Mouse (Mus musculus) hindbrain, embryonic 14.5 days (tissue): ENCODE results near the gene Lztr1. TPM values are rescaled to one million over a fixed set of nuclear protein-coding genes. Genes with fewer than 3 reads are reported as not detected.
A peak's percentile ranks its signal among the peaks of the same experiment; 100 is the strongest.
"Not testable (repeated sequence)": the region's sequence is repeated elsewhere in the genome, so short reads cannot be mapped to it uniquely, and the experiment has no call there.

ENCODE experiments used
- ATAC-seq: fragments of 200-750 bp; cut with Nextera tagmentation; 2 replicates; pipeline ENCODE4 v1.8.0; 2017; ENCODE audit warnings: moderate number of reproducible peaks, mild to moderate bottlenecking, moderate TSS enrichment, moderate library complexity; ENCODE audit not compliant: low FRiP score
- DNase-seq: peaks from one replicate; pipeline ENCODE4 v3.0.0-alpha.2; 2015; ENCODE audit warnings: low spot score
- H3K27ac ChIP-seq: fragments of 300-500 bp; sonication (generic); 2 replicates; pipeline ENCODE4 v1.5.1; 2014; ENCODE audit warnings: mild to moderate bottlenecking, moderate library complexity
- H3K27me3 ChIP-seq: fragments of 300-500 bp; sonication (generic); 2 replicates; pipeline ENCODE4 v1.6.1; 2014; ENCODE audit warnings: mild to moderate bottlenecking, low read length, mixed read lengths; ENCODE audit not compliant: control insufficient read depth, insufficient read depth
- H3K36me3 ChIP-seq: fragments of 300-500 bp; sonication (generic); replicated peaks from 2 replicates; pipeline ENCODE4 v1.6.1; 2014; ENCODE audit not compliant: control insufficient read depth, insufficient read depth
- H3K4me1 ChIP-seq: fragments of 300-500 bp; sonication (generic); replicated peaks from 2 replicates; pipeline ENCODE4 v1.6.1; 2014; ENCODE audit warnings: antibody characterized with exemption, low read length, mixed read lengths; ENCODE audit not compliant: control insufficient read depth, insufficient read depth
- H3K4me2 ChIP-seq: fragments of 300-500 bp; sonication (generic); replicated peaks from 2 replicates; pipeline ENCODE4 v1.6.1; 2014; ENCODE audit warnings: mild to moderate bottlenecking, moderate library complexity
- H3K4me3 ChIP-seq: fragments of 300-500 bp; sonication (generic); replicated peaks from 2 replicates; pipeline ENCODE4 v1.5.1; 2014; ENCODE audit warnings: mild to moderate bottlenecking, low read length
- H3K9ac ChIP-seq: fragments of 300-500 bp; sonication (generic); 2 replicates; pipeline ENCODE4 v1.6.1; 2014
- H3K9me3 ChIP-seq: fragments of 300-500 bp; sonication (generic); 2 replicates; pipeline ENCODE4 v1.6.1; 2016; ENCODE audit warnings: low read length; ENCODE audit not compliant: control insufficient read depth
- WGBS: fragments of 180-500 bp; shearing (Covaris S2); extraction: QIAGEN DNeasy Blood & Tissue Kit; methylation state at CpG from one replicate; pipeline ENCODE4 v1.1.7; 2014; 5-methylcytosine and 5-hydroxymethylcytosine counted together
- polyA plus RNA-seq: library from polyadenylated mRNA; unstranded; fragments of >200 nt; fragmentation: Nextera tagmentation; extraction: Ambion mirVana; gene quantifications from 2 replicates; pipeline ENCODE4 v1.2.1, GENCODE M21; 2014

Lztr1 gene
- polyA plus RNA-seq, 1 experiment from 2014 or later = 112 TPM

- Histone ChIP-seq H3K27me3 (no peaks in the 10 kb centered on the region), H3K36me3 (no peaks in the 10 kb centered on the region), H3K9me3 (no peaks in the 10 kb centered on the region), H3K4me1 (peaks cover 16% of the 10 kb centered on the region; the same call in 1 of the 2 replicates), H3K4me2 (peak overlapping the region; percentile 22; the same call in 1 of the 2 replicates), H3K27ac (no peak overlapping the region), H3K4me3 (no peak overlapping the region), H3K9ac (no peak overlapping the region)
- ATAC-seq (peak; percentile 69), DNase-seq (peak; percentile 44)
- 15% methylated on average over 10 of the region's 10 CpGs for WGBS
Observed at GRCm38 (mm10) chr16:17499249-17499883, 9.1 kb upstream of the Lztr1 start.

- Histone ChIP-seq H3K9me3 (no peaks in the 10 kb centered on the region), H3K27ac (no peak overlapping the region), H3K9ac (no peak overlapping the region), H3K4me2 (no peak overlapping the region), H3K36me3 (no peaks in the 10 kb centered on the region), H3K4me1 (peaks cover 11% of the 10 kb centered on the region; the same call in 1 of the 2 replicates), H3K27me3 (no peaks in the 10 kb centered on the region), H3K4me3 (no peak overlapping the region)
- DNase-seq (no peak), ATAC-seq (no peak)
- whole genome bisulfite sequencing = 78% methylated on average over 4 of the region's 4 CpGs
Observed at GRCm38 (mm10) chr16:17502681-17503080, 5.8 kb upstream of the Lztr1 start.

- Histone ChIP-seq H3K36me3 (peaks cover 6% of the 10 kb centered on the region), H3K9me3 (no peaks in the 10 kb centered on the region), H3K4me3 (no peak overlapping the region), H3K27me3 (no peaks in the 10 kb centered on the region), H3K4me1 (peaks cover 14% of the 10 kb centered on the region), H3K4me2 (no peak overlapping the region), H3K9ac (no peak overlapping the region), H3K27ac (no peak overlapping the region)
- 89% methylated on average over 5 of the region's 5 CpGs for WGBS
- ATAC-seq = no peak
- DNase-seq = no peak
Observed at GRCm38 (mm10) chr16:17507018-17507552, 1.4 kb upstream of the Lztr1 start.

GRCm38 (mm10) chr16:17508031-17508430, 457 bp upstream of the Lztr1 start:
- H3K36me3 ChIP-seq = peaks cover 15% of the 10 kb centered on the region
- ATAC-seq = not testable (repeated sequence)

GRCm38 (mm10) chr16:17509240-17509597, 731 bp downstream of the Lztr1 start:
- Histone ChIP-seq H3K4me1 (peaks cover 14% of the 10 kb centered on the region), H3K9me3 (no peaks in the 10 kb centered on the region), H3K27me3 (no peaks in the 10 kb centered on the region), H3K36me3 (peaks cover 27% of the 10 kb centered on the region), H3K27ac (peak overlapping the region; percentile 95; the same call in 1 of the 2 replicates), H3K4me3 (peak overlapping the region; percentile 70), H3K4me2 (peak overlapping the region; percentile 76), H3K9ac (peak overlapping the region; percentile 75)
- 10% methylated on average over 9 of the region's 9 CpGs for WGBS
- DNase-seq = no peak
- ATAC-seq = no peak; the same call in 1 of the 2 replicates

More at GRCm38 (mm10) chr16:17508031-17508430, 457 bp upstream of the Lztr1 start:
- H3K27ac ChIP-seq = peak overlapping the region; percentile 95
- WGBS = 28% methylated on average over 3 of the region's 3 CpGs
- peak overlapping the region; percentile 75 for H3K9ac ChIP-seq
- H3K4me2 ChIP-seq = peak overlapping the region; percentile 76
- not testable (repeated sequence) for DNase-seq, H3K27me3 ChIP-seq, H3K9me3 ChIP-seq
- H3K4me3 ChIP-seq = peak overlapping the region; percentile 70
- peaks cover 14% of the 10 kb centered on the region for H3K4me1 ChIP-seq

GRCm38 (mm10) chr16:17510143-17510542, 1.7 kb downstream of the Lztr1 start:
- DNase-seq (no peak), ATAC-seq (no peak)
- peak overlapping the region; percentile 75; the same call in 1 of the 2 replicates for H3K9ac ChIP-seq
- WGBS = 96% methylated on average over 2 of the region's 2 CpGs
- no peaks in the 10 kb centered on the region for H3K27me3 ChIP-seq
- H3K9me3 ChIP-seq = no peaks in the 10 kb centered on the region
- H3K4me1 ChIP-seq = peaks cover 14% of the 10 kb centered on the region
- H3K36me3 ChIP-seq = peaks cover 36% of the 10 kb centered on the region
- peak overlapping the region; percentile 76 for H3K4me2 ChIP-seq
- H3K4me3 ChIP-seq = peak overlapping the region; percentile 70; the same call in 1 of the 2 replicates
- no peak overlapping the region for H3K27ac ChIP-seq

GRCm38 (mm10) chr16:17510686-17511085, 2.2 kb downstream of the Lztr1 start:
- ATAC-seq (no peak), DNase-seq (no peak)
- no peak overlapping the region for H3K27ac ChIP-seq
- no peak overlapping the region for H3K4me2 ChIP-seq
- H3K9ac ChIP-seq = 0 out of 2 replicates have a peak overlapping the region, but pooled peaks have one; percentile 20
- no peak overlapping the region for H3K4me3 ChIP-seq
- peaks cover 42% of the 10 kb centered on the region for H3K36me3 ChIP-seq
- H3K9me3 ChIP-seq = no peaks in the 10 kb centered on the region
- H3K4me1 ChIP-seq = peaks cover 14% of the 10 kb centered on the region
- H3K27me3 ChIP-seq = no peaks in the 10 kb centered on the region
- WGBS = 81% methylated on average over 2 of the region's 2 CpGs

GRCm38 (mm10) chr16:17511431-17511830, 2.9 kb downstream of the Lztr1 start:
- Histone ChIP-seq H3K9ac (no peak overlapping the region), H3K4me1 (peaks cover 14% of the 10 kb centered on the region), H3K36me3 (peaks cover 49% of the 10 kb centered on the region), H3K4me2 (no peak overlapping the region), H3K9me3 (no peaks in the 10 kb centered on the region), H3K27ac (no peak overlapping the region), H3K27me3 (no peaks in the 10 kb centered on the region), H3K4me3 (no peak overlapping the region)
- WGBS = 92% methylated on average over 4 of the region's 4 CpGs
- DNase-seq = no peak
- ATAC-seq = no peak

- Histone ChIP-seq H3K27ac (no peak overlapping the region), H3K4me1 (no peaks in the 10 kb centered on the region), H3K4me2 (no peak overlapping the region), H3K27me3 (no peaks in the 10 kb centered on the region), H3K4me3 (no peak overlapping the region), H3K36me3 (peaks cover 98% of the 10 kb centered on the region), H3K9ac (no peak overlapping the region), H3K9me3 (no peaks in the 10 kb centered on the region)
- DNase-seq (no peak), ATAC-seq (no peak)
- 76% methylated on average over 2 of the region's 2 CpGs for WGBS
Observed at GRCm38 (mm10) chr16:17518910-17519309, 10.4 kb downstream of the Lztr1 start.
